Mouse (Mus musculus) T-helper 17 cell (primary cell): ENCODE measurements at regions not wholly inside any gene's neighbourhood (a gene's known extent, or its start where the extent isn't known, plus 50 kb on each side); places are given as distances from the start of the nearest gene placed in this dataset.

Source experiments
- in situ Hi-C, 2 experiments: fragments of 300-600 bp; cut with MboI, MseI; formaldehyde crosslinking; loops; 1 replicate in 1 of 2; 2 replicates in 1 of 2; pipeline ENCODE4 v1.15.1; 2025; ENCODE audit warnings: high pct_unique_total_duplicates in 2 of 2

DNA sequence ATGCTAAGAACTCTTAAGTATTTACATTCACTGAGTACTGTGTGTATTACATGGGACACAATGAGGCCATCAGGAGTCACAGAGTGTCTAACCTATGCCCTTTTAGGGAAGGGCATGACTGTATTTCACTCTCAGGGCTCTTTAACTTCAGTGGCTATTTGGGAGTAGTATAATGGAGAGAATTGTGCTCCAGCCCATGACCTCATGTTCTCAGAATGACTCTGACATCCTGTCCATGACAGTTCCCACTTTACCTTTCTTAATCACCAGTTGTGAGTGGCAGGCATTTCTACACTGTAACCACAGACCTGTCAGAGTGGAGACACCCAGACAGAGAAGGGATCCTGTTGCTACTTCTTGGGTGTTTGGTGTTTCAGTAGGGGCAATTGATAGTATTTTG is 81.2 kb upstream of the Gm8871 start:
- in situ Hi-C loops: loop anchor here (5.0 to 25.0 kb wide), 6 partner anchors 88 to 1051 kb away; partner anchors contain the start of genes Gm8890 (in 2 of the 2), 4933402N22Rik (in 1 of the 2), Gm5152 (in 1 of the 2) and Gm5861 (in 1 of the 2)
